Mouse (Mus musculus) liver, adult 10 weeks (tissue): ENCODE measurements around the gene Prkcz. TPM values are rescaled to one million over a fixed set of nuclear protein-coding genes. Genes with fewer than 3 reads are reported as not detected.

Experiments
- polyA plus RNA-seq: library from polyadenylated mRNA; stranded (reverse); fragments of 350-450 nt; fragmentation: Illumina TruSeq; extraction: RNeasy Lipid Tissue Mini Kit (QIAGEN cat#74804); gene quantifications from one replicate; pipeline ENCODE4 v1.2.3, GENCODE M21; 2014; ENCODE audit warnings: low read depth, low replicate concordance

Prkcz gene
- 3.4 TPM for polyA plus RNA-seq

GRCm38 (mm10) chr4:155361303-155361791 lies at the start of gene Prkcz:
Gene Prkcz, minus strand, starts transcription at chr4:155361361.

GRCm38 (mm10) chr4:155409058-155409776 lies 48.1 kb upstream of the Prkcz start, which contains the start of gene Cfap74:
Gene Cfap74, plus strand, starts transcription at chr4:155409190.

GRCm38 (mm10) chr4:155397511-155398221 lies 36.5 kb upstream of the Prkcz start, which contains the start of gene Gabrd:
Gene Gabrd, minus strand, starts transcription at chr4:155398112.

DNA sequence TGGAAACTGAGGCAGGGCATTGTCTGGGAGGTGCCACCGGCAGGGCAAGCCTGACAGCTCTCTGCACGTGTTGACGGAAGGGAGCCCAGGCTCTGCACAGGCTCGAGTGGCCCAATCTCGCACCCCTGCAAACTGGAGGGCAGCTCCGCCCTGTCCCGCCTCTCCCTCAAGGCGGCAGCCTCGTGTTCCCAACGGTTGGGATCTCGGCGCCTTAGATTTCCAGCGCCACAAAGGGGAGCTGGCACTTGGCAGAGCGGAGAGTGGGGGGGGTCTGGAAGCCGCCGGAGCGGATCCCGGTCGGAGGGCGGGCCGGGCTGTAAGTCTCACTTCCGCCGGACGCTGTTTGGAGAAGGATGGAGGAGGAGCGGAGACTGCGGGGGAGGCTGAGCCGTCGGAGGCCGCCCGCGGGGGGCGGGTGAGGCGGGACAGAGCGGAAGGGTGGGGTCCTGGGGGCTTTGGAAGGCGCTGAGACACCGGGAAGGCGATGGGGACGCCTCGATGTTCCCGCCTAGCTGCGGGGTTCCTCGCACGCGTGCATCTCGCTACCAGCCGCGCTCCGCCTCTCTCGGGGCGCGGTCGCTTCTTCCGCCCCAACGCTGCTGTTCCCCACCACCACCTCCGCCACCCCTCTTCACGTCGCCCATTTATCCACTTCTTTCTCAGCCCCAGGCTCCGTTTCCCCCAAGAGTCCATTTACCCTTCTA lies 111.4 kb downstream of the Prkcz start, which contains the start of gene Faap20:
Faap20 (plus strand) TSS at position 155 of the 704 bp plus-strand sequence.

DNA sequence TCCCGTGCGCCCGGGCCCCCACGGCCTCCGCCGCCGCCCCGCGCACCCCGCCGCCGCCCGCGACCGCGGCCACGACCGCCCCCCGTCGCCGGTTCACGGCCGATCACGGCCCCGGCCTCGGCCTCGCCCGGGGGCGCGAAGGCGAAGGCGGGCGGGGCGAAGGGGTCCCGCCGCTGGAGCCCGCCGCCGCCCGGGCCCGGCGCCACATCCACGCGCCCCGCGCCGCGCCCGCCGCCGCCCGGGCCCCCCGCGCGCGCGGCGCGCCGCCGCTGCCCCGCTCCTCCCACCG lies 138.7 kb downstream of the Prkcz start, which contains the start of gene Ski:
Ski (minus strand) TSS at position 41 of the 289 bp plus-strand sequence.

Other genes starting within 250 kb of the Prkcz start
- gene Ski, start 138.8 kb downstream of the Prkcz start, polyA plus RNA-seq: 15.2 TPM
- 1.6 TPM for gene Faap20, start 111.6 kb downstream of the Prkcz start, polyA plus RNA-seq
- gene Gabrd, start 36.8 kb upstream of the Prkcz start, polyA plus RNA-seq: not detected
- not detected for gene Cfap74, start 47.8 kb upstream of the Prkcz start, polyA plus RNA-seq
- not detected for gene Tmem52, start 107.8 kb upstream of the Prkcz start, polyA plus RNA-seq
- 39.2 TPM for gene Gnb1, start 130.0 kb upstream of the Prkcz start, polyA plus RNA-seq
- 62.2 TPM for gene Nadk, start 201.0 kb upstream of the Prkcz start, polyA plus RNA-seq
- gene Slc35e2, start 240.1 kb upstream of the Prkcz start, polyA plus RNA-seq: 30.8 TPM